In the genomic region with DNA sequence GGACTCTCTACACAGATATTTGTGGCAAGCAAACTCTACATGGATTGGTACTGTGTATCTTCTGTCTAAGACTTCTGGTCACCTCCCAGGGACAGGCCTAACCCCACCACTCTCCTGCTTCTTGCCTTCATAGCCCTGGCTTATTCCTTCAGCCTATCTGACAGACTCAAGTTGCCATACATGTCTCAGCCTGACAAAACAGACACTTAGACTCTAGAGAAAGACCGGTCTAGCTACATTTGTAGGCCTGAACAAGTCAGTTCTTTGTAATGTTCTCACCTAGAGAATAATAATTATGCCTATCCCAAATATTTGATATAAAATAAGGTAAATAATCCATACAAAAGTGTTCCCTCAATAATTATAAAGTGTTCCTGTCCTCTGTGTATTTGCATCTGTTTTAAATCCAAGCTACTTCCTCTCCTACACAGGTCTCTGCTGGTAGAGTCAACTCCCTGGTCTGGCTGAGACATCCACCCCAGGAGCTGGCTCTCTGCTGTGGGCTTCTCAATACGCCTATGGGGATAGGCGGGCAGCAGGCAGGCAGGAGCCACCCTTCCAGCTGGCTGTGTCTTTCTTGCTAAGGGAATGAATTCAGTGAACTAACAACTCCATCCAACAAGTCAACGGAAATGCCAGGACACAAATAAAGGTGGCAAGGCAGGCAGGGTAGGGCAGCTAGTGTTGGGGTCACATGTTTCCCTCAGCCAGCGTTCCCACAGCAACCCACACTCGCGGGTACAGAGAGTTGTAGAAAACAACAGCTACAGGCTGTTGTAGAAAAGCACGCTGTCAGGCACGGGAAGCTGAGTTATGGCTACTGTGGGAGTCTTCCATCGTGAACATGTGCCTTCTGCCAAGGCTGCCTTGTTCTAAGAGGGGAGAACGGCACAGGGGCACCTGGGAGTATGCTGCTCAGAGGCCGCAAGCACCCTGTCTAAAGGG, we compare ENCODE assay signal across 18 mouse cellular contexts. TPM values are rescaled to one million over a fixed set of nuclear protein-coding genes. Genes with fewer than 3 reads are reported as not detected.
DNase-seq lines count a peak whose midpoint lies in the region; ATAC-seq and TF ChIP-seq lines count a peak whose summit lies in the region.
"Had no signal": no experiment of that assay in that cellular context is flagged by ENCODE, and none has a peak within 500 bp of the region (broad histone marks: within the 10 kb centered on the region; RNA-seq: fewer than 3 reads in every experiment).

No protein-coding gene starts in this region.

- no peak overlapping the region for H3K27ac ChIP-seq in heart, embryonic 11.5 days (ENCODE audit: low read depth, low read length)
- peak overlapping the region; percentile 19; the same call in 1 of the 2 replicates for H3K27ac ChIP-seq in lung, embryonic 16.5 days (ENCODE audit: low read length)
- peak overlapping the region; percentile 79 for H3K27ac ChIP-seq in embryonic facial prominence, embryonic 13.5 days
- 0 out of 2 replicates have a peak overlapping the region, but pooled peaks have one; percentile 21 for H3K27ac ChIP-seq in olfactory bulb, adult 2 months (ENCODE audit: insufficient read depth, low read depth, low read length)
- H3K27ac ChIP-seq: forebrain, embryonic 13.5 days; limb, embryonic 12.5 days; midbrain, embryonic 10.5 days had no signal

- TF ChIP-seq POLR2A in olfactory bulb, adult 2 months (IDR thresholded peaks at IDR 0.05; ENCODE audit: insufficient read depth, low read depth, low read length), result no peak

- peak overlapping the region; percentile 10; the same call in 1 of the 2 replicates for H3K9ac ChIP-seq in heart, embryonic 11.5 days (ENCODE audit: low read depth, low read length)
- H3K9ac ChIP-seq in lung, embryonic 16.5 days (ENCODE audit: low read length), result no peak overlapping the region
- H3K9ac ChIP-seq in embryonic facial prominence, embryonic 13.5 days, result no peak overlapping the region
- H3K9ac ChIP-seq: forebrain, embryonic 13.5 days; limb, embryonic 12.5 days; lung, embryonic 14.5 days had no signal

- H3K4me1 ChIP-seq in heart, embryonic 11.5 days (ENCODE audit: control insufficient read depth, insufficient read depth, low read length), result peaks cover 4% of the 10 kb centered on the region; the same call in 1 of the 2 replicates
- H3K4me1 ChIP-seq in lung, embryonic 16.5 days (replicated peaks; ENCODE audit: control insufficient read depth, insufficient read depth, low read length), result no peaks in the 10 kb centered on the region
- 0 out of 2 replicates have a peak, but pooled peaks cover 6% of the 10 kb centered on the region for H3K4me1 ChIP-seq in embryonic facial prominence, embryonic 13.5 days
- H3K4me1 ChIP-seq in olfactory bulb, adult 2 months (ENCODE audit: control insufficient read depth, insufficient read depth, low read length), result peaks cover 7% of the 10 kb centered on the region
- H3K4me1 ChIP-seq: forebrain, embryonic 13.5 days; midbrain, embryonic 10.5 days had no signal

- no peaks in the 10 kb centered on the region for H3K36me3 ChIP-seq in heart, embryonic 11.5 days (ENCODE audit: control insufficient read depth, insufficient read depth, low read length)
- H3K36me3 ChIP-seq in lung, embryonic 16.5 days (ENCODE audit: control insufficient read depth, insufficient read depth, low read length), result 0 out of 2 replicates have a peak, but pooled peaks cover 2% of the 10 kb centered on the region
- peaks cover 5% of the 10 kb centered on the region; the same call in 1 of the 2 replicates for H3K36me3 ChIP-seq in embryonic facial prominence, embryonic 13.5 days
- H3K36me3 ChIP-seq: limb, embryonic 12.5 days; midbrain, embryonic 10.5 days had no signal

- ATAC-seq in heart, embryonic 11.5 days (replicated peaks; ENCODE audit: insufficient number of reproducible peaks, low FRiP score, low TSS enrichment), result no peak
- peak; percentile 20; the same call in 1 of the 2 replicates for ATAC-seq in lung, embryonic 16.5 days (ENCODE audit: low read depth)
- no peak for ATAC-seq in embryonic facial prominence, embryonic 13.5 days (ENCODE audit: insufficient number of reproducible peaks, insufficient read depth, low FRiP score, low TSS enrichment, low read depth)
- ATAC-seq: CD4-positive, CD25-positive, alpha-beta regulatory T cell, adult 4 months; forebrain, embryonic 13.5 days had no signal

- H3K4me3 ChIP-seq in heart, embryonic 11.5 days (ENCODE audit: low read depth, low read length), result no peak overlapping the region
- no peak overlapping the region for H3K4me3 ChIP-seq in lung, embryonic 16.5 days (ENCODE audit: low read length)
- no peak overlapping the region for H3K4me3 ChIP-seq in embryonic facial prominence, embryonic 13.5 days
- H3K4me3 ChIP-seq in olfactory bulb, adult 2 months (ENCODE audit: insufficient read depth, low read depth, low read length), result no peak overlapping the region
- H3K4me3 ChIP-seq: forebrain, embryonic 13.5 days; limb, embryonic 12.5 days; midbrain, embryonic 10.5 days had no signal

- TF ChIP-seq CTCF in olfactory bulb, adult 2 months (IDR thresholded peaks at IDR 0.05; ENCODE audit: insufficient read depth, low read depth, low read length), result no peak

- no peaks in the 10 kb centered on the region for H3K9me3 ChIP-seq in heart, embryonic 11.5 days (replicated peaks; ENCODE audit: control insufficient read depth, low read length)
- no peaks in the 10 kb centered on the region for H3K9me3 ChIP-seq in lung, embryonic 16.5 days (ENCODE audit: control insufficient read depth, low read length)
- no peaks in the 10 kb centered on the region for H3K9me3 ChIP-seq in embryonic facial prominence, embryonic 13.5 days
- H3K9me3 ChIP-seq: forebrain, embryonic 13.5 days; limb, embryonic 12.5 days; midbrain, embryonic 10.5 days had no signal

- H3K4me2 ChIP-seq in heart, embryonic 11.5 days, result no peak overlapping the region
- H3K4me2 ChIP-seq in lung, embryonic 16.5 days (ENCODE audit: low read depth, low read length), result no peak overlapping the region
- no peak overlapping the region for H3K4me2 ChIP-seq in embryonic facial prominence, embryonic 13.5 days
- H3K4me2 ChIP-seq: forebrain, embryonic 13.5 days; limb, embryonic 12.5 days; lung, embryonic 14.5 days had no signal

- DNase-seq in heart, adult 8-10 months (ENCODE audit: low spot score), result no peak
- DNase-seq in lung, postnatal 14 days, result no peak
- no peak for DNase-seq in left cerebral cortex, adult 8-10 months (ENCODE audit: low spot score in 2 of 2)
- DNase-seq in cerebellum, adult 11-12 months, result no peak
- DNase-seq: cerebellum, postnatal 10 days; kidney, adult 2 months; lung, embryonic 14.5 days; right cerebral cortex, adult 18-20 months had no signal

- whole genome bisulfite sequencing in heart, embryonic 11.5 days (ENCODE audit: insufficient replicate concordance), result 79% methylated on average over 12 of the region's 12 CpGs
- 74% methylated on average over 12 of the region's 12 CpGs for WGBS in lung, embryonic 16.5 days
- 80% methylated on average over 12 of the region's 12 CpGs for WGBS in embryonic facial prominence, embryonic 13.5 days
- WGBS in olfactory bulb, adult 2 months, result 62% methylated on average over 12 of the region's 12 CpGs

- H3K27me3 ChIP-seq in heart, embryonic 11.5 days (ENCODE audit: control insufficient read depth, insufficient read depth, low read length), result no peaks in the 10 kb centered on the region
- no peaks in the 10 kb centered on the region for H3K27me3 ChIP-seq in lung, embryonic 16.5 days (ENCODE audit: control insufficient read depth, insufficient read depth, low read depth, low read length)
- no peaks in the 10 kb centered on the region for H3K27me3 ChIP-seq in embryonic facial prominence, embryonic 13.5 days
- H3K27me3 ChIP-seq: forebrain, embryonic 13.5 days; limb, embryonic 12.5 days had no signal

RNA-seq across cellular contexts. Expression of a gene that starts 21.5 kb away (rescaled TPM):
- 0.45 and 0.66 TPM in 2 replicates for polyA plus RNA-seq in heart, embryonic 11.5 days (2014; fragmentation: Nextera tagmentation; extraction: Ambion mirVana)
- total RNA-seq in heart, adult 8-10 months (2022), result 100 to 1,000 TPM; 173 to 231 (median 203) TPM
- polyA plus RNA-seq in lung, embryonic 16.5 days (2015; fragmentation: Nextera tagmentation; extraction: Ambion mirVana), result 1.7 and 1.9 TPM in 2 replicates
- polyA plus RNA-seq in embryonic facial prominence, embryonic 13.5 days (2015; fragmentation: Nextera tagmentation; extraction: Ambion mirVana), result 1.3 TPM in 2 replicates
- polyA plus RNA-seq in olfactory bulb, adult 2 months (2012; ENCODE audit: insufficient read depth, insufficient read length, low replicate concordance, missing spikeins), result not detected in 2 replicates
- total RNA-seq in left cerebral cortex, adult 8-10 months (2022), result 100 to 1,000 TPM; 150 to 177 (median 154) TPM
- total RNA-seq: granulocyte monocyte progenitor cell, adult 5-6 weeks; hematopoietic stem cell, adult 5-6 weeks had no signal

RNA-seq across cellular contexts. Expression of a gene that starts 53.7 kb away (rescaled TPM):
- polyA plus RNA-seq in heart, embryonic 11.5 days (2014; fragmentation: Nextera tagmentation; extraction: Ambion mirVana), result 40.2 and 48.3 TPM in 2 replicates
- total RNA-seq in heart, adult 8-10 months (2022), result 10 to 100 TPM; 70.7 to 85.5 (median 82.4) TPM
- 47.0 and 48.5 TPM in 2 replicates for polyA plus RNA-seq in lung, embryonic 16.5 days (2015; fragmentation: Nextera tagmentation; extraction: Ambion mirVana)
- polyA plus RNA-seq in embryonic facial prominence, embryonic 13.5 days (2015; fragmentation: Nextera tagmentation; extraction: Ambion mirVana), result 70.7 and 74.5 TPM in 2 replicates
- polyA plus RNA-seq in olfactory bulb, adult 2 months (2012; ENCODE audit: insufficient read depth, insufficient read length, low replicate concordance, missing spikeins), result 284 TPM in 1 of 2 replicates, not detected in the other
- total RNA-seq in left cerebral cortex, adult 8-10 months (2022), result 100 to 1,000 TPM; 142 to 157 (median 154) TPM
